Mouse (Mus musculus) megakaryocyte progenitor cell, adult 5-6 weeks (primary cell): Measurements from ENCODE around the gene Glt28d2. TPM values are rescaled to one million over a fixed set of nuclear protein-coding genes. Genes with fewer than 3 reads are reported as not detected.

Source experiments
- ATAC-seq: replicated peaks from 2 replicates; pipeline ENCODE4 v1.8.0; 2016; ENCODE audit warnings: mild to moderate bottlenecking, moderate TSS enrichment, inconsistent platforms; ENCODE audit not compliant: poor library complexity
- total RNA-seq, 2 experiments: library from RNA; stranded (forward) in 1 of 2; stranded (reverse) in 1 of 2; fragments of 157-497, 149-512 nt in 1 of 2; fragments of 200-1000 nt in 1 of 2; gene quantifications; 2 replicates each; pipeline versions ENCODE4 v1.2.3 to v1.2.4; 2015 to 2017

The Glt28d2 gene
- total RNA-seq, 2 experiments from 2014 or later: not detected

DNA sequence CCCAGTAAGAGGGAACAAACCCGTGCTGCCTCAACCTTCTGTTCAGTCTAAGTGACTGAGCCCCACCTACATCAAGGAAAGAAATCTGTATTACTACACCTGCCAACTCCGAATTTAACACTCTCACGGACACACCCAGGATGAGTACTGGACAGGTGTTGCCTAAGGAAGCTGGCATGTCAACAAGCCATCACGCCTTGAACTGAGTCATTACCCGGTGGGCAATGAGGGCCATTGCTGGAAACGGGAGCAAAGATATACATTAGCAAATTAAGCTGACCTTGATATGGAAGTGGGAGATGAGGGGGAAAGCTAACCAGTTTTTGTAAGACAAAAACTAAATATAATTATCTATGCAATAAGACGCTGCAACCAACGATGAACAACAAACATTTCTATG is 7.2 kb downstream of the Glt28d2 start:
- ATAC-seq: no peak

DNA sequence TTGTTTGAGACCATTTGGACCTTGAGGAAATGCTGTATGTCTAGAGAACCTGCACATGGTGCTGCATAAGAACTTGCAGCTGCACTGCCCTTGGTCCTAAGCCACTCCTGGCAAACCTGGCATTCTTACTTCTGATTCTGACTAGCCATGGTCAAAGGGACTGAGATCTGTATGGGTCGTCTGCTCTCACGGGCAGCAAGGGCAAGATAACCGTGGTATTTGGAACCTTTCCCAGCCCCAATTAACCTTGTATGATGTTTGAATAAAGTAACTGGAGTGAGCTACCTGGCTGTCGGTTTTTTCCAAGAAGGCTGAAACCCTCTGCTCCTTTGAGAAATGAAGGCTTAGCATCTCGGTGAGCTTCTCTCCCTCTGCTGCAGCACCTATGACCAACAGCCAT is 8.4 kb downstream of the Glt28d2 start:
- no peak for ATAC-seq

DNA sequence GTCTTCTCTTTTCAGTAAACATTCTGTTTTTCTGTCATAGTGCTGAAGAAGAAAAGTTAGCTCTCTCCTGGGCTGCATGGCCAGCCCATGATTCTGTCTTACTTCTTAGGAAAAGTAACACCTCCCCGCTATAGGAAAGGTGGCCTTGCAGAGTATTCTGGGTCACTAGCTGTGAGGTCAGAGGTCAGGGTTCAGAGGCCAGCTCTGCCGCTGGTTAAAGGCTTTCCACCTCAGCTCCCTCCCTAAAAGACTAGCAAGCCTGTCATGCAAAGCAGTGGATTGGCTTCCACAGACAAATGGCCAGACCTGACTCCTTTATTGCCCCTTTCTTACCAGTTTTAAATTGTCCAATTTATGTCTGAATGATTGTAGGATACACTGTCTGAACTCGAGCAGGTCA is 23.3 kb downstream of the Glt28d2 start:
- no peak for ATAC-seq

DNA sequence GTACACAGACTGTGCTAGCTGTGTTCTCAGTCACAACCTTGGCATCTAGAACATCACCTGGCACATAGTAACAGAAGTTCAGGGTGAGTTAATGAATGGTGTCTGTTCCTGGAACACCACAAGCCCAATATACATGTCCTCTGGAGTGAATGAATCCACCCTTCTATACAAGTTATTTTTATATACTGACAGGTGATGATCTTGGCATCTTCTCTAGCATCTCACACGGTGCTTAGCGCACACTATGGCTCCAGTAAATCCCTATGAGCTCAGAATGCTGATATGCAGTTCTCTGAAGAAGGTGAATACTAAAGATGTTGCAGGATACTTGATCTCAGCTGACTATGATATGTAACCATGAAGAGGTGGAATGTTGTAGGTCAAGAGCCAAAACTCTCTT is 24.4 kb downstream of the Glt28d2 start:
- no peak for ATAC-seq

DNA sequence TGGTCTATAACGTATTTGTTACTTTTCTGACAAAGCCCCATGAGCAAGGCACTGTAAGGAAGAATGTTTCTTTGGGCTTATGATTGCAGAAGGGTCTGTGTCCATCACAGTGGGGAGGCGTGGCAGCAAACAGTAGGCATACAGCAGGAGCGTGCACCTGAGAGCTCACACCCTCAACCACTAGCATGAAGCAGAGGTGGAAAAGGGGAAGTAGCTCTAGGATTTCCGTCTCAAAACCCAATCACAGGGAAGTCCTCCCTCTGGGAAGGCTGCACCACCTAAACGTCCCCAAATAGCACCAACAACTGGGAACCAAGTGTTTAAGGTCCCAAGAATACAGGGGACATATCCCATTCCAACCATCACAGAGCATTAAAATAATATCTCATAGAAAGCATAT is 26.3 kb downstream of the Glt28d2 start:
- ATAC-seq: peak; percentile 57

DNA sequence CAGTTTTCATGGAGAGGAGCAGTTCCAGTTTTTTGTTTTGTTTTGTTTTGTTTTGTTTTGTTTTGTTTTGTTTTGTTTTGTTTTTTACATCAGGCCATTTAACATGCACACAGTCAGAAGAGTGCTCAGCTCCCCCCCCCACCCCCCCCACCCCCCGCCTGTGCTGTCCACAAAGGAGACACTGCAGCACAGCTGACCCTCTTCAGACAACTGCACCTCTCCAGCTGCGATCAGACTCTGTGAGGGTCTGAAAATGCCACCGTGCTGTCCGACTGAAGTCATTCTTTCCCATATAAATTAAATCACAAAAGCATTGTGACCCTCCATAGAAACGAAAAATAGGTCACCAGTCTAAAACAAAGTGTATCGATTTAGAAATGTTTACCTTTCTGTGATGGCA is 28.0 kb downstream of the Glt28d2 start:
- ATAC-seq: no peak

DNA sequence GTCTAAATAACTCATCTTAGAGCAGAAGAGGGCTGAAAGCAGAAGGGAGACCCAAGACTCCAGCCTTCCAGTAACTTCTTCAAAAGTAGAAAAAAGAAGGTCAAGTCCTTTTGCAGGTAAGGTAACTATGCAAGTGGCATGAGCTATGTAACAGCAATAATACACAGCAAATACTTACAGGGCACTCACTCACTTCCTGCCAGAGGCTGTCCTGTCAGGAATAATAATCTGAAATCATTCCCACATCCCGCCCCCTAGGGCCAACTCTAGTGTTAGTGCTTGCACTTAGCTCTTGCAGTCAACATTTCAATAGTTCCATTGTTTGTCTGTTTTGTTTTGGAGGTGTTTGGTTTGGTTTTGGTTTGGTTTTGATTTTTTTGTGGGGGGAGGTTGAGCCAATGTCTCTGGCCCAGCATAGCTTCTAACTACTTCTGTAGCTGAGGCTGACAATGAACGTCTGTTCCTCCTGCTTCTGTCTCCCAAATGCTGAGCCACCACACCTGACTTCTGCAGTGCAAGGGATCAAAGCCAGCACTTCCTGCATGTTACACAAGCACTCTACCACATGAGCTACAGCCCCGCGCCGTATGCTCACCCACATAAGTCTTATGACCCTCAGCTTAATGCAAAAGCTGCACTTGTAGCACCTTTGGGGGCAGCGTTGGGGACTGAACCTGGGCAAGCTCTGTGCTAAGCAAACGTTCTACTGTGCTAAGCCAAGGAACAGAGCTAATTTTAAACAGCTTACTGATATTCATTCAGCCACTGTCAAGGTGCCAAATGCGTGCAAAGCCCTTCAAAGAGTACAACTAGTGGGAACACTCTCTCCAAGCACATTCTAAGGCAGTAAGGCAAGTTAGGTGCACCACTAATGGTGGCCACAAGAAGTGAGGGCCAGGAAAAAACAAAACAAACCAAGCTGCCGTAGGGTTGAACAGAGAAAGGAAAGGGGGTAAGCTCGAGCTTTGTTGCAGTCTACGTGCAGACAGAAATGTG is 28.9 kb downstream of the Glt28d2 start:
- peak; percentile 56 for ATAC-seq

DNA sequence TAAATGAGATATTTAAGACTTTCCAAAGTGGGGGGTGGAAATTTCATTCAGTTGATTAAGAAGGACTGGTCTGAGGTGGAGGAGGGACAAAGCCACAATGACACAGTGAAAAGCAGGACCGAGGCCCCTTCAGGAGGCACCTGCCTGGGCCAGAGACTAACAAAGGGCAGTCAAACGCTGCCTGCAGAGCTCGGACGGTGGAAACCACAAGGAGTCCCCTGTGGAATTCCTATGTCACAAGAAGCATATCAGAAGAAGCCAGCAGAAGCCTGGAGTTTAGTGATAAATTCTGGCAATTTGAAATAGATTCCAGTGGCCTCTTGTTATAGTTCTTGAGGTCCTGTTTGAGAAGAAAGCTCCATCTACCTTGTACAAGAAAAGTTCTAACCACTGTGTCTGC is 30.2 kb downstream of the Glt28d2 start:
- ATAC-seq: peak; percentile 29

DNA sequence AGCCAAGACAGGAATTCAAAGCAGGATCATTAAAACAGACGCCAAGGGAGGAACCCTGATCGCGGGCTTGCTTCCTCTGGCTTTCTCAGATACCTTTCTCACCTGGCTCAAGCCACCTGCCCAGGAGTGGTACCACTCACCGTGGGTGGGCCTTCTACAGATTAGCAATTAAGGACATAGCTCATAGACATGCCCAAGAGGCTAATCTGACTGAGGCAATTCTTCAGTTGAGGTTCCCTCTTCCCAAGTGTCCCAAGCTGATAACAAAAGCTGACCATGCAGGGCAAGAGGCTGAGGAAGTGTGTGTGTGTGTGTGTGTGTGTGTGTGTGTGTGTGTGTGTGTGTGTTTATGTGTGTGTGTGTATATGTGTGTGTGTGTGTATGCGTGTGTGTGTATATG is 31.4 kb downstream of the Glt28d2 start:
- peak; percentile 64 for ATAC-seq

DNA sequence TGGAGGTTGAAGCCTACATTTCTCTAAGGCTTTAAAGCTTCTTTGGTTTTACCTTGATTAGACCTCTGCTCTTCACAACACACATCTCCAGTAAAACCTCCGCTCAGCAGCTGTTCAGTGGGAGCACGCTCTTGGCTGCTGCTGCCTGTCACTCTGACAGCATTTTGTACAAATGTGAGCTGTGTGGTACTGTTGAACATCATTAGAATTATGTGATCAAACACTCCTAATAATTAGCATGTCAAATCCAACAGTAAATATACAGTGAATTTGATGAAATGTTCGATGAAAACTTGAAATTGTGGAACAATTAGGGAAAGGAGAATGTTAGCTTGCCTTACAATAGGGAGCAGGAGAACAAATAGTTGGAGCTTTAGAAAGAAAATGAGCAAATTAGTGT is 32.3 kb downstream of the Glt28d2 start:
- no peak for ATAC-seq

DNA sequence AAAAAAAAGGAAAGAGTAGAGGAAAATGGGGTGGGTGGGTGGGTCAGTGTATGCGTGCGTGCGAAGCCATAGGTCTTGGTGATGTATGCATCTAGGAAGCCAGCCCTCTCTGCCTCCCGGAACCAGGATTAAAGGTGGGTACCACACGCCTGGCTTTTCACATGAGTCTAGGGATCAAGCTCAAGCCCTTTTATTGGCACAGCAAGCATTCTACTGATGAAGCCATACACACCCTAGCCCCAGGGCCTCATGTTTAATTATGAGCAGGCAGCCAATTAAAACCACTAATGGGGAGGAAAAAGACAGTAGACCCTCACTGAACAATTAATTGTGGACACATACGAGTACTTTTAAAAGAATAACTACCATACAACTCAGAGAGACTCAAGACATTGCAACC is 33.2 kb downstream of the Glt28d2 start:
- no peak for ATAC-seq

DNA sequence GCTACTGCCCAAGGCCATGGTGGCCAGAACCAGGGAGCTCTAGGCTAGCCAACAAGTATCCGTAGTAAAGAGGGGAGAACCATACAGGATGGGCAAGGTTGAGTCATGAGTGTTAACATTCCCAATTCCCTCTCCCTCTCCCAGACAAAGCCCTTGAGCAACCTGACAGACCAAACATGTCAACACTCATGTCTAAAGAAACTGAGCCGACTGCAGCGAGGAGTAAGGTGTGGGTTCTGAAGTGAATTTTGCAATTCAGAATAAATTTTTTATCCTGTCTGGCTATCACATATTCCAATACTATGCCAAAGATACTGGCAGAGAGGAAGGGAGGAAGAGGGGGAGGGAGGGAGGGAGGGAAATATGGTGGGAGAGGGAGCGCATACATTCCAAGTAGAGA is 33.6 kb downstream of the Glt28d2 start:
- ATAC-seq: no peak

DNA sequence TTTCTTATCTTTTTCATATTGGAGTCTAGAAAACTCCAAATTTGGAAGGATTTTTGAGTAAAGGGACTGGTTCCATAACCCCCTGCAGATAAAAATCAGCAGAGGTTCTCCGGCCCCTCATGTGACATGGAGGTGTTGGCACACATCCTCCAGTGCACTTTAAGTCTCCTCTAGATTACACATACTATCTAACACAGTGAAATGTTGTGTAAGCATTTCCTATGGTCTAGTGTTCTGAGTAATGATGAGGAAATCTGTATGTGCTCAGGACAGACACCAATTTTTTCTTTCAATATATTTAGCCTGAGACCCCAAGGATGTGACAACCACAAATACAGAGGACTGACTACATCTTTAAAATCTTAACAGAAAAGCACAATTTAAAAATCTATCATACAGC is 37.2 kb downstream of the Glt28d2 start:
- ATAC-seq: peak; percentile 95

DNA sequence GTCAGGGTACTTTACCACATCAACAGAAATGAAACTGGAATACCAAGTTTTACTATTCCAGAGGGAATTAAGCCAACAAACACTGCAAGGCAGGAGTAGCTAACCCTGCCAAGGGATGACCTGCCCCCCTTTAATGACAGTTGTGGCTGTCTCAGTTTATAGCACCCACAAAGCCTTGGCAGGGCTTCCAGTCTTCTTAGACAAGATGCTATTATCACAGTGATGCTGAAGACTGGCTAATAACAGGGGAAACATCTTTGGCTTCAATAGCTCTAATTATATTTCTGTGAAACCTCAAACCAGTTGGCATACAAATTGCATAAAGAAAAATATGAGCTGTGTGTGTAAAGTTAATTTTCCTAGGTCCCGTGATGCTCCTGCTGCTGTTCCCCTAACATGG is 41.0 kb downstream of the Glt28d2 start:
- ATAC-seq: no peak

DNA sequence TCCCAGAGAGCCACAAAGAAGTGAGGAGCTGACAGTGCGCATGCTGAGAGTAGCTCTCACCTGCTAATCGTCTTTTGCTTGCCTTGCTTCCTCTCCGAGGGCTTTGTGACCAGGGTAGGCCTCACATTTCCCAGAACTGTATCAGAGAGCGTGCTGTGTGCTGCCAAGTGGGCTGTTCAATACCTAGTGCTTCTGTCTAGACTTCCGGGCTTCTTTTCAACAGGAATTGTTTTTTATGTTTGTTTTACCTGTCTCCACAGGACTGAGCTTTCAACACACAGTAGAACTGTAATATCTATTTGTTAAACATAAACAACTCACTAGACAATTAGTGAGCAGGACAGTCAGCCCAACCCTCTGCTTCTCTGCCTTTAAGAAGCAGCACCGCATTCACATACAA is 42.0 kb downstream of the Glt28d2 start:
- ATAC-seq: no peak

DNA sequence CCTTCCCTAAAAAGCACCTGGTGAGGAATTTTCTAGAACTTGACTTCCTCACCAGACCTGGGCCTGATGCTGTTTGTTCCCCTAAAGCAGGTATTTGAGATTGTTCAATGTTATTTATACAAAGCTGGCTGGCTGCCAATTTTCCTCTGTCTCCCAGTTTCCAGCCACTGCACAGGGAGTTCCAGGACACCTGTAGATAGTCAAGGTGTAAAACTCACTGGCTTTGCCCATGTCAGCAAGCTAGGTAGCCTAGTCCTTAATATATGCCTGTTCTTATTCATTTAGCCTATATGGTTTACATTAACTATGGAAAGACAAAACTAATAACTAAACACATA is 44.5 kb downstream of the Glt28d2 start:
- ATAC-seq: no peak

DNA sequence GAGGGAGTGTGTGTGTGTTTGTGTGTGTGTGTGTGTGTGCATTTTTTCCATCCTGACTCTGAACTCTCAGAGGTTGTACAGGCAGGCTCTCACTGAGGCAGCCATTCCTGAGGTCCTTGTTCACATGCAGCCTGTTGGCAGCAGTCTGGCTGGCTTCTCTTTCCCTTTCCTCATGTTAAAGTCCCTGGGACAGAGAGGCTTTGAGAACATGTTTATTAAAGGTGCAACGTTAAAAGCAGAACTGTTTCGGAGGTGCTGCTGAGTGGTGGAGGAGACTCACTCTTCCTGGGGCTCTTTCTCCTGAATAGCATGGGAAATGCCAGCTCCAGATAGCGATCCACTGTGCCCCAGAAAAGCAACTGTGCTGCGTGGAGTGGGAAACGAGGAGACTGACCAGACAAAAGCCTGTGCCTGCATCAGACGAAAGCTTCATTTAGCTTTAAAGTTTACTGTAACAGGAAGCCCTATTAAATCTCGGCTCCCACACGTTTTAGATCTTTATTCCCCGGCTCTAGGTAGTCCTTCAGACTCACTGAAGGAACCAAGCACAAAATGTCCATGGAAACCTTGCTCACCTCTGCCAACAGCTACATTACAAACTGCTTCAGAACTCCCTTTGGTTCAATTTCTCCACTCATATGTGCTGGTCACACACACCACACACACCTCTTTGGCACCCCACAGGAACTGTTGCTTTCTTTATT is 45.0 kb downstream of the Glt28d2 start:
- no peak for ATAC-seq

DNA sequence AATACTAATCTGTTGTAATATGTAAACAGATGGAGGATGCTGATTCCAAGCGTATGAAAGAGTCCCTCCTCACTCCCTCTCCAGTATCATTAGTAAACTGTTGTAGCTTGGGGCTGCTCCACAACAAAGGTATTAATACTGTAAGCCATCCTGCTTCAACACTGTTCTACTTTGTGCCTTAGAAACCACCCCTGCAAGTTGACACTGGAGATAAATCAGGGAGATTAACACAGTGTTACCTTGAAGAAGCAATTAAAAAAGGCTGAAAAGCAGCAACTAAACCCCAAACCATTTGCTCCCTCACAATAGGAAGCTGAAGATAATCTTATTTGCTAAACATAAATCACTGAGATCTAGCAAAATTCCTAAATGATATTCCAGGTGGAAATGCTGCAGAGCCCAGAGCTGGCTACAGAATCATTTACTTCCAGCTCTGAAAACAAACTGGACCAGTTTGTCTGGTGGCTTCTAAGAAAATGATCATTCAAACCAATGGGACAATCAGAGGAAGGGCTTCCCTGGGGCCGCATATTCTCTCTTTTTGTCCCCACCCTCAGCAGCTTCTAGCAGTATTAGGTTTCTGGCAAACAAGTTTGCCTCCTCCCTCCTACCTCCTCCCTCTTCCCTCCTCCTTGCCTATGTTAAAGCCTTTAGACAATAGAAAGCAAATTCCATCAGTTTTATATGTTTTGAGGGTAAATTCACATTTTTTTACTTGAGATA is 45.7 kb downstream of the Glt28d2 start:
- ATAC-seq: no peak

DNA sequence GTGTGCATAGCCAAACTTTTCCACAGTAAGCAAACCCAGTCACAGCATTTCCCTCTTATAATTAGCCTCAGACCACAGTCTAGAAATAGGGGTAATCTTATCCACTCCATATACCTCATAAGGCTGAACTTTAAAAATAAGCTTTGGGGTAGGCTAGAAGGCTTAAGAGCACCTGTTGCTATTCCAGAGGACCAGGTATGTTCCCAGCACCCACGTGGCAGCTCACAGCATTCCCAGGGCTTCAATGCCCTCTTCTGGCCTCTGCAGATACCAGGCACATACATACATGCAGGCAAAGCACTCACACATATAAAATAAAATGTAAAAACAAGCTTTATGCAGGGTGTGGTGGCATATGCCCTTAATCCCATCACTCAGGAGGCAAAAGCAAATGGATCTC is 53.7 kb downstream of the Glt28d2 start:
- ATAC-seq: no peak

DNA sequence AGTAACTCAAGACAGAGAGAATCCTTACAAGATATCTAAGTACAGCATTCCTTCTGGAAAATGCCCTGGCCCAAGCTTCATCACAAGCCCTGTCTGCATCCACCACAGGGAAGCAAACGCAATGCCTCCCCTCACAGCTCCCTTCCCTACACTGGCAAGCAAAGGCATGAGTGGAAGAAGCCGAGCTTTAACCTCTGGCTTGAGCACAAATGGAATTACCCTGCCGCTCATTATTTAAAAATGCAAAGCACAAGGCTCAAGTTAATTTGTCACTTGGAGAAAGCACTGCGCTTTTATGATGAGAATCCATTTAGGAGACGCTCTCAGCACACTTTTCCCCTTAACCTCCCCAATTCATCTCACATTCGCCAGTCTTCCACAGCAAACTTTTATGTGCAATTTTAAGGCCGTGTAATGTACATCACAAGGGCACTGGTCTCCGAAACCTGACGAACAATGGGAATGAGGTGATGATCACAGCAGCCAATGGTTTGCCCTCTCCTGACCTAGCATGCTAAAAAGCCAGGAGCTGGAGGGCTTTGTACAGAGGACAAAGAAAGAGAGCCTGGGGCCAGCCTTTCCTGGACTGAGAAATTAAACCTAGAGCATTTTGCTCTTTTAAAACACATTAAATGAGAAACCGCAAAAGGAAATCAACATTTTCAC is 54.7 kb downstream of the Glt28d2 start:
- ATAC-seq: no peak

DNA sequence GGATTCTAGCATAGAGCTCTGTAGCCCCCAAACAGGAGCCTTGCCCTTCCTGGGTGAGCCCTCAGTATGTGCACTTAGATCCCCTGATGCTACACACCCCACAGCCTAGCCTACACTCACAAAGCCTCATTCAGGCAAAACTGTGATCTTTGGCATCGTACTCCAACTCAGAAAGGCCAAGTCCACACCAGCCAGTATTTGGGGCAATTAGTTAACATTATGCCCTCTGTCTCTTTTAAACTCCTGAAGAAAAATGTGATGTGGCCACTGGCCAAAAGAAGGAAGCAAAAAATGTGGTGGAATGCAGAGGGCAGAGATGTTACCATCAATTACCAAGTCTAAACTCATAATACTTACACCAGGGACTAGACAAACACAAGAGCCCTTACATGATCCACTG is 55.5 kb downstream of the Glt28d2 start:
- ATAC-seq: no peak
